Mouse (Mus musculus) stomach, embryonic 15.5 days (tissue): ENCODE results near the gene Ugt1a9. TPM values are rescaled to one million over a fixed set of nuclear protein-coding genes. Genes with fewer than 3 reads are reported as not detected.

Experiments
- polyA plus RNA-seq: library from polyadenylated mRNA; unstranded; fragments of >200 nt; fragmentation: Nextera tagmentation; extraction: Ambion mirVana; gene quantifications from 2 replicates; pipeline ENCODE4 v1.2.1, GENCODE M21; 2015

Gene Ugt1a9
- polyA plus RNA-seq, 1 experiment from 2014 or later, result 1.7 TPM

Other genes with a start within 250 kb of the Ugt1a9 start
- 25.5 and 26.1 TPM in 2 replicates for gene Dgkd, start 217.5 kb upstream of the Ugt1a9 start, polyA plus RNA-seq
- 29.2 and 33.5 TPM in 2 replicates for gene Usp40, start 62.2 kb upstream of the Ugt1a9 start, polyA plus RNA-seq
- 0.28 TPM in 1 of 2 replicates, not detected in the other for gene Ugt1a10, start 15.4 kb upstream of the Ugt1a9 start, polyA plus RNA-seq
- gene Ugt1a8, start 17.0 kb downstream of the Ugt1a9 start, polyA plus RNA-seq, result not detected in 2 replicates
- 12.5 and 19.6 TPM in 2 replicates for gene Ugt1a7c, start 24.3 kb downstream of the Ugt1a9 start, polyA plus RNA-seq
- gene Ugt1a6b, start 32.5 kb downstream of the Ugt1a9 start, polyA plus RNA-seq, result 2.6 and 3.9 TPM in 2 replicates
- gene Ugt1a6a, start 64.0 kb downstream of the Ugt1a9 start, polyA plus RNA-seq, result 29.2 and 29.4 TPM in 2 replicates
- not detected in 2 replicates for gene Ugt1a5, start 95.2 kb downstream of the Ugt1a9 start, polyA plus RNA-seq
- 0.23 and 0.50 TPM in 2 replicates for gene Ugt1a2, start 129.8 kb downstream of the Ugt1a9 start, polyA plus RNA-seq
- gene Dnajb3, start 135.0 kb downstream of the Ugt1a9 start, polyA plus RNA-seq, result 8.4 and 10.1 TPM in 2 replicates
- gene Ugt1a1, start 141.2 kb downstream of the Ugt1a9 start, polyA plus RNA-seq, result 5.3 and 7.1 TPM in 2 replicates
- 0.94 and 1.2 TPM in 2 replicates for gene Mroh2a, start 156.2 kb downstream of the Ugt1a9 start, polyA plus RNA-seq
- gene Hjurp, start 206.8 kb downstream of the Ugt1a9 start, polyA plus RNA-seq, result 162 and 176 TPM in 2 replicates
- not detected in 2 replicates for gene Trpm8, start 206.9 kb downstream of the Ugt1a9 start, polyA plus RNA-seq